Mouse (Mus musculus): ENCODE measurements around the gene Nfkbid.

DNA sequence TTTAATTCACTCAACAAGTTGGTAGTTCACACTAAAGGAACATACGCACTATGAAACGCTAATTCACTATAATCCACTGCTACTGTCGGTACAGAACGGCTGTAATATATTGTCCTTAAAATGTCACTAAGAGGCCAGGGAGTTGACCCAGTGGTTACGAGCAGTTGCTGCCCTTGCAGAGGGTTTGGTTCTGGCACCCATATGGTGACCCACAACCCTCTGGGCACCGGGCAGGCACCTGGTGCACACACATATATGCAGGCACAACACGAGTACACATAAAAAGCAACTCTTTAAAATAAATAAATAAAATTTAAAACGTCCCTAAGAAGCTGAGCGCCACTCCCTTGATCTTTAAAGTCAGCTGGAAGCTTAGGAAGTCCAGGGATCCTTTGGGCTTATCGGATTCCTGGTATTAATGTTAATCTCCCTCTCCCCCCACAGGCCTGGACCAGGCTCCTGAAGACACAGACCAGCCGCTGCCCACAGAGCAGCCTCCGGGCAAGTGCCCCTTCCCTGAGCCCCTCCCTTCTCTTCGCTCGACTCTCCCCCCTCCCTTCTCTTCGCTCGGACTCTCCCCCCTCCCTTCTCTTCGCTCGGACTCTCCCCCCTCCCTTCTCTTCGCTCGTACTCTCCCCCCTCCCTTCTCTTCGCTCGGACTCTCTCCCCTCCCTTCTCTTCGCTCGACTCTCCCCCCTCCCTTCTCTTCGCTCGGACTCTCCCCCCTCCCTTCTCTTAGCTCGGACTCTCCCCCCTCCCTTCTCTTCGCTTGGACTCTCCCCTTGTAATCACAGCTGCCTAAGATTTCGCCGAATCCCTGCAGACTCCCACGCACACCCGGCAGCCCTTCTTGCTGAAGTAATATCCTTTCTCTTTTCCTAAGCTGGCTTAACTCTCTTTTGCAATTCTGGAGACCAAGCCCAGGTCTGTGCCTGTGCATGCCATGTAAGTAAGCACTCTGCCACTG lies 56.2 kb downstream of the Nfkbid start:
- TF ChIP-seq CTCF (IDR thresholded peaks at IDR 0.05; ENCODE audit: low read depth) (no peak), EP300 (optimal IDR thresholded peaks at IDR 0.05) (no peak)
